Mouse (Mus musculus) heart, embryonic 10.5 days (tissue): Measurements from ENCODE around the gene Tanc2. TPM values are rescaled to one million over a fixed set of nuclear protein-coding genes. Genes with fewer than 3 reads are reported as not detected.

ENCODE experiments used
- DNase-seq: peaks from one replicate; pipeline ENCODE4 v3.0.0-alpha.2; 2017; ENCODE audit warnings: low spot score
- H3K27ac ChIP-seq: fragments of 300-500 bp; sonication (generic); 2 replicates; pipeline ENCODE4 v1.5.1; 2016; ENCODE audit warnings: mild to moderate bottlenecking
- H3K27me3 ChIP-seq: fragments of 300-500 bp; sonication (generic); 2 replicates; pipeline ENCODE4 v1.6.1; 2016; ENCODE audit warnings: mild to moderate bottlenecking; ENCODE audit not compliant: poor library complexity, insufficient read depth, severe bottlenecking
- H3K36me3 ChIP-seq: fragments of 300-500 bp; sonication (generic); 2 replicates; pipeline ENCODE4 v1.6.1; 2016; ENCODE audit warnings: mild to moderate bottlenecking, moderate library complexity
- H3K4me1 ChIP-seq: fragments of 300-500 bp; sonication (generic); 2 replicates; pipeline ENCODE4 v1.6.1; 2016; ENCODE audit warnings: mild to moderate bottlenecking
- H3K4me3 ChIP-seq: fragments of 300-500 bp; sonication (generic); 2 replicates; pipeline ENCODE4 v1.5.1; 2016; ENCODE audit warnings: mild to moderate bottlenecking, moderate library complexity
- H3K9me3 ChIP-seq: fragments of 300-500 bp; sonication (generic); 2 replicates; pipeline ENCODE4 v1.6.1; 2016; ENCODE audit warnings: mild to moderate bottlenecking, moderate library complexity
- WGBS: fragments of 180-500 bp; shearing (Covaris S2); methylation state at CpG from one replicate; pipeline ENCODE4 v1.1.7; 2016; 5-methylcytosine and 5-hydroxymethylcytosine counted together
- polyA plus RNA-seq: library from polyadenylated mRNA; unstranded; fragments of >200 nt; fragmentation: Nextera tagmentation; extraction: Ambion mirVana; gene quantifications from 2 replicates; pipeline ENCODE4 v1.2.1, GENCODE M21; 2016

Gene Tanc2
- polyA plus RNA-seq, 1 experiment from 2014 or later: 17.1 TPM

- no peak for DNase-seq
- WGBS: 32% methylated on average over 1 of the region's 1 CpGs
- H3K36me3 ChIP-seq: peaks cover 60% of the 10 kb centered on the region
- H3K4me3 ChIP-seq: no peak overlapping the region
- no peaks in the 10 kb centered on the region for H3K4me1 ChIP-seq
- no peaks in the 10 kb centered on the region for H3K27me3 ChIP-seq
- no peaks in the 10 kb centered on the region for H3K9me3 ChIP-seq
- no peak overlapping the region for H3K27ac ChIP-seq
Observed at GRCm38 (mm10) chr11:105899151-105899550, 309.4 kb downstream of the Tanc2 start.

GRCm38 (mm10) chr11:105901501-105901900 lies 311.7 kb downstream of the Tanc2 start:
- DNase-seq: no peak
- H3K4me1 ChIP-seq: no peaks in the 10 kb centered on the region
- H3K9me3 ChIP-seq: no peaks in the 10 kb centered on the region
- H3K4me3 ChIP-seq: no peak overlapping the region
- 64% methylated on average over 2 of the region's 2 CpGs for WGBS
- H3K27ac ChIP-seq: no peak overlapping the region
- no peaks in the 10 kb centered on the region for H3K27me3 ChIP-seq
- peaks cover 64% of the 10 kb centered on the region for H3K36me3 ChIP-seq

- no peaks in the 10 kb centered on the region for H3K27me3 ChIP-seq
- no peak overlapping the region for H3K27ac ChIP-seq
- H3K9me3 ChIP-seq: no peaks in the 10 kb centered on the region
- no peaks in the 10 kb centered on the region for H3K4me1 ChIP-seq
- DNase-seq: no peak
- no peak overlapping the region for H3K4me3 ChIP-seq
- WGBS: 79% methylated on average over 1 of the region's 1 CpGs
- H3K36me3 ChIP-seq: peaks cover 53% of the 10 kb centered on the region
Observed at GRCm38 (mm10) chr11:105902956-105903355, 313.2 kb downstream of the Tanc2 start.

- peaks cover 52% of the 10 kb centered on the region for H3K36me3 ChIP-seq
- H3K4me1 ChIP-seq: no peaks in the 10 kb centered on the region
- WGBS: 69% methylated on average over 4 of the region's 4 CpGs
- H3K4me3 ChIP-seq: no peak overlapping the region
- H3K27me3 ChIP-seq: no peaks in the 10 kb centered on the region
- no peak overlapping the region for H3K27ac ChIP-seq
- no peaks in the 10 kb centered on the region for H3K9me3 ChIP-seq
- no peak for DNase-seq
Observed at GRCm38 (mm10) chr11:105905529-105906213, 315.9 kb downstream of the Tanc2 start.

GRCm38 (mm10) chr11:105907381-105907780 lies 317.6 kb downstream of the Tanc2 start:
- peaks cover 43% of the 10 kb centered on the region for H3K36me3 ChIP-seq
- H3K27me3 ChIP-seq: no peaks in the 10 kb centered on the region
- no peaks in the 10 kb centered on the region for H3K4me1 ChIP-seq
- H3K27ac ChIP-seq: no peak overlapping the region
- no peaks in the 10 kb centered on the region for H3K9me3 ChIP-seq
- 97% methylated on average over 1 of the region's 1 CpGs for WGBS
- H3K4me3 ChIP-seq: no peak overlapping the region
- no peak for DNase-seq

- Histone ChIP-seq H3K27ac (no peak overlapping the region), H3K9me3 (no peaks in the 10 kb centered on the region), H3K4me1 (no peaks in the 10 kb centered on the region), H3K36me3 (peaks cover 42% of the 10 kb centered on the region), H3K4me3 (no peak overlapping the region), H3K27me3 (no peaks in the 10 kb centered on the region)
- DNase-seq: no peak
- WGBS: 84% methylated on average over 8 of the region's 8 CpGs
Observed at GRCm38 (mm10) chr11:105908926-105909325, 319.1 kb downstream of the Tanc2 start.

- 87% methylated on average over 2 of the region's 2 CpGs for WGBS
- Histone ChIP-seq H3K36me3 (peaks cover 38% of the 10 kb centered on the region), H3K27ac (no peak overlapping the region), H3K4me3 (no peak overlapping the region), H3K4me1 (no peaks in the 10 kb centered on the region), H3K9me3 (no peaks in the 10 kb centered on the region), H3K27me3 (no peaks in the 10 kb centered on the region)
- DNase-seq: no peak
Observed at GRCm38 (mm10) chr11:105909617-105910016, 319.8 kb downstream of the Tanc2 start.

GRCm38 (mm10) chr11:105911149-105911548 lies 321.4 kb downstream of the Tanc2 start:
- no peaks in the 10 kb centered on the region for H3K9me3 ChIP-seq
- no peak overlapping the region for H3K27ac ChIP-seq
- H3K27me3 ChIP-seq: no peaks in the 10 kb centered on the region
- no peak overlapping the region for H3K4me3 ChIP-seq
- peaks cover 36% of the 10 kb centered on the region for H3K36me3 ChIP-seq
- H3K4me1 ChIP-seq: no peaks in the 10 kb centered on the region
- no peak for DNase-seq

- Histone ChIP-seq H3K27ac (no peak overlapping the region), H3K27me3 (no peaks in the 10 kb centered on the region), H3K4me1 (no peaks in the 10 kb centered on the region), H3K36me3 (peaks cover 43% of the 10 kb centered on the region), H3K9me3 (no peaks in the 10 kb centered on the region), H3K4me3 (no peak overlapping the region)
- WGBS: 33% methylated on average over 4 of the region's 4 CpGs
- no peak for DNase-seq
Observed at GRCm38 (mm10) chr11:105911592-105912375, 322.0 kb downstream of the Tanc2 start.

GRCm38 (mm10) chr11:105913580-105913979 lies 323.8 kb downstream of the Tanc2 start:
- Histone ChIP-seq H3K9me3 (no peaks in the 10 kb centered on the region), H3K4me1 (no peaks in the 10 kb centered on the region), H3K36me3 (peaks cover 53% of the 10 kb centered on the region), H3K27me3 (no peaks in the 10 kb centered on the region), H3K27ac (no peak overlapping the region), H3K4me3 (no peak overlapping the region)
- 62% methylated on average over 5 of the region's 5 CpGs for WGBS
- no peak for DNase-seq

- H3K27ac ChIP-seq: no peak overlapping the region
- peaks cover 5% of the 10 kb centered on the region; the same call in 1 of the 2 replicates for H3K4me1 ChIP-seq
- DNase-seq: no peak
- peaks cover 65% of the 10 kb centered on the region for H3K36me3 ChIP-seq
- H3K27me3 ChIP-seq: no peaks in the 10 kb centered on the region
- WGBS: 86% methylated on average over 3 of the region's 3 CpGs
- no peak overlapping the region for H3K4me3 ChIP-seq
- no peaks in the 10 kb centered on the region for H3K9me3 ChIP-seq
Observed at GRCm38 (mm10) chr11:105920098-105920785, 330.5 kb downstream of the Tanc2 start.

GRCm38 (mm10) chr11:105920836-105921235 lies 331.1 kb downstream of the Tanc2 start:
- H3K4me3 ChIP-seq: no peak overlapping the region
- H3K9me3 ChIP-seq: no peaks in the 10 kb centered on the region
- no peak for DNase-seq
- peaks cover 65% of the 10 kb centered on the region for H3K36me3 ChIP-seq
- H3K27me3 ChIP-seq: no peaks in the 10 kb centered on the region
- WGBS: 89% methylated on average over 2 of the region's 2 CpGs
- peaks cover 9% of the 10 kb centered on the region; the same call in 1 of the 2 replicates for H3K4me1 ChIP-seq
- no peak overlapping the region for H3K27ac ChIP-seq

GRCm38 (mm10) chr11:105921275-105921674 lies 331.5 kb downstream of the Tanc2 start:
- no peaks in the 10 kb centered on the region for H3K9me3 ChIP-seq
- H3K27me3 ChIP-seq: no peaks in the 10 kb centered on the region
- DNase-seq: no peak
- no peak overlapping the region for H3K4me3 ChIP-seq
- H3K4me1 ChIP-seq: peaks cover 9% of the 10 kb centered on the region; the same call in 1 of the 2 replicates
- WGBS: 77% methylated on average over 5 of the region's 5 CpGs
- peaks cover 62% of the 10 kb centered on the region for H3K36me3 ChIP-seq
- no peak overlapping the region for H3K27ac ChIP-seq
